Mouse (Mus musculus) stomach, postnatal 0 days (tissue): ENCODE measurements around the gene Kcnh2. TPM values are rescaled to one million over a fixed set of nuclear protein-coding genes. Genes with fewer than 3 reads are reported as not detected.
A peak's percentile ranks its signal among the peaks of the same experiment; 100 is the strongest.

Experiments
- ATAC-seq: fragments of 200-750 bp; cut with Nextera tagmentation; 2 replicates; pipeline ENCODE4 v1.8.0; 2017; ENCODE audit not compliant: low FRiP score, low TSS enrichment
- DNase-seq: peaks from one replicate; pipeline ENCODE4 v3.0.0-alpha.2; 2016; ENCODE audit warnings: low spot score
- H3K27ac ChIP-seq: fragments of 300-500 bp; sonication (generic); replicated peaks from 2 replicates; pipeline ENCODE4 v1.5.1; 2014; ENCODE audit warnings: mild to moderate bottlenecking, control low read depth
- H3K27me3 ChIP-seq: fragments of 300-500 bp; sonication (generic); 2 replicates; pipeline ENCODE4 v1.6.1; 2014; ENCODE audit warnings: low read length; ENCODE audit not compliant: control insufficient read depth, insufficient read depth
- H3K36me3 ChIP-seq: fragments of 300-500 bp; sonication (generic); 2 replicates; pipeline ENCODE4 v1.6.1; 2014; ENCODE audit warnings: low read length, mixed read lengths; ENCODE audit not compliant: control insufficient read depth, insufficient read depth
- H3K4me1 ChIP-seq: fragments of 300-500 bp; sonication (generic); replicated peaks from 2 replicates; pipeline ENCODE4 v1.6.1; 2014; ENCODE audit warnings: antibody characterized with exemption; ENCODE audit not compliant: control insufficient read depth, insufficient read depth
- H3K4me2 ChIP-seq: fragments of 300-500 bp; sonication (generic); replicated peaks from 2 replicates; pipeline ENCODE4 v1.6.1; 2014; ENCODE audit warnings: low read depth, mild to moderate bottlenecking, control low read depth, moderate library complexity
- H3K4me3 ChIP-seq: fragments of 300-500 bp; sonication (generic); 2 replicates; pipeline ENCODE4 v1.5.1; 2014; ENCODE audit warnings: low read depth, low read length, control low read depth
- H3K9ac ChIP-seq: fragments of 300-500 bp; sonication (generic); 2 replicates; pipeline ENCODE4 v1.6.1; 2014; ENCODE audit warnings: mild to moderate bottlenecking, low read length, control low read depth, mixed read lengths
- H3K9me3 ChIP-seq: fragments of 300-500 bp; sonication (generic); 2 replicates; pipeline ENCODE4 v1.6.1; 2016; ENCODE audit warnings: low read length; ENCODE audit not compliant: control insufficient read depth
- CTCF ChIP-seq: IDR thresholded peaks from 2 replicates; pipeline ENCODE4 v1.5.1; 2016; ENCODE audit warnings: antibody characterized with exemption, low read depth, mild to moderate bottlenecking, moderate library complexity
- EP300 ChIP-seq: optimal IDR thresholded peaks from 2 replicates; pipeline ENCODE3; 2016; ENCODE audit warnings: antibody characterized with exemption
- WGBS: fragments of 180-500 bp; shearing (Covaris S2); extraction: QIAGEN DNeasy Blood & Tissue Kit; methylation state at CpG from one replicate; pipeline ENCODE4 v1.1.7; 2014; 5-methylcytosine and 5-hydroxymethylcytosine counted together
- polyA plus RNA-seq: library from polyadenylated mRNA; unstranded; fragments of >200 nt; fragmentation: Nextera tagmentation; extraction: Ambion mirVana; gene quantifications from 2 replicates; pipeline ENCODE4 v1.2.1, GENCODE M21; 2015

Gene Kcnh2
- polyA plus RNA-seq, 1 experiment from 2014 or later = 3.7 TPM

GRCm38 (mm10) chr5:24279527-24279926, 71.9 kb downstream of the Kcnh2 start:
- no peaks in the 10 kb centered on the region for H3K36me3 ChIP-seq
- no peaks in the 10 kb centered on the region for H3K27me3 ChIP-seq
- no peak overlapping the region for H3K9ac ChIP-seq
- DNase-seq = no peak
- no peaks in the 10 kb centered on the region for H3K4me1 ChIP-seq
- WGBS = 76% methylated on average over 4 of the region's 4 CpGs
- H3K9me3 ChIP-seq = no peaks in the 10 kb centered on the region
- TF ChIP-seq EP300 (no peak), CTCF (no peak)
- H3K4me2 ChIP-seq = no peak overlapping the region
- H3K4me3 ChIP-seq = no peak overlapping the region
- H3K27ac ChIP-seq = no peak overlapping the region
- no peak for ATAC-seq

DNA sequence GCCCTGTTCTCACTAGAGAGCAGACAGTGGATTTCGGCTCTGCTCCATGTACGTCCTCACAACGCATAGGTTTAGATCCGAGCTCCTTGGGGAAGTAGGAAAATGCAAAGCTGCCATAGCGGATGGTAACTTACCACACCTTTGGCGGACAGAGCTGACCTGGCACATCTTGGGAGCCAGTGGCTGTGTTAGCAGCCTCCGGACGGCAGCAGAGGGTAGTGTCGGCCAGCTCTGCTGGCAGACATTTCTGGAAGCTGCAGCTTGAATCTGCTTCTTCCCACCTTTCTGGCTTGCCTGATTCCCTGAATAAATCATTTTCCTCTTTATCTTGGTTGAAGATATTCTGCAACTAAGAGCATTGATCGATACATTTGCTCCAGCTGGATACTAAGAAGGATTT, 73.2 kb downstream of the Kcnh2 start:
- DNase-seq = no peak
- ATAC-seq = no peak
- TF ChIP-seq EP300 = no peak
- no peak for TF ChIP-seq CTCF

DNA sequence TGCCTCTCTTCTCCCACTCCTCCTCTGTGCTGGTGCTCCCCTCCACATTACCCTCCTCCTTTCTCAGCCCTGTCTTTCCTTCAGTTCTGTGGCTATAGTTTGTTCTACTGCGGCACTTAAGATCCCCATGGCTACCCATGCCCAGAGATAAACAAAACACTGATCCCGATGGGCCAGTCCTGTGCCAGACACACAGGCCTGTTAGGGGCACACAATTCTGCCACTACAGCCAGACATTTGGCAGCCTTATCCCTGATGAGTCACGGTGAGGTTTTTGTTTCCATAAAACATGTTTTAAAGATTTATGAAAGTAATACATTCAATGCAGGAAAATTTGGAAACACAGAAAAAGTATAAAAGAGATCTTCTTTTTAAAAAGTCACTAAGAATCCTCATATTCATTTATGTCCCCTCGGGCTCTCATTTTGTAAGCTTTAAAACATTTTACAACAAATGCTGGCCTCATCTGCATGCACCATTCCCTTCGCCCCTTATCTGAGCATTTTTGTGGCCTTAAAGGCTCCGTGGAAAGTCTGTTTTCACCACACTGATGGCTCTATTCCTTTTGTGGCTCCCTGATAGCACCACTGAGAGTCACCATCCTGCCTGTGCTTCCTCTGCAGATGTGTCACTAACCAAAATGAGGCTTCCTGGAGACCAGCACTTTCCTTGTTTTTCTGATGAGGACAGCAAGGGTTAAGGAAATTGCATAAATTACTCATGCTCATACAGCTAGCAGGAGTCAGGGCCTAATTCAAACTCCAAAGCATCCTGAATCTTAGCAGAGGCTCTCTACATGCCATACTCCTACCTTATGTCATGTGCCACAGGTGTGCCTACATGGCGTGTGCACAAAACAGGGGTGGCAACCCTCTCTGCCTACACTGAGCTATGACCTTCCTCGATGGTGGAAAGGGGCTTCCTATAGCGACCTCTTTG, 77.5 kb downstream of the Kcnh2 start:
- ATAC-seq (peak; percentile 42; the same call in 1 of the 2 replicates), DNase-seq (no peak)
- H3K27ac ChIP-seq = no peak overlapping the region
- no peak for TF ChIP-seq EP300
- no peak for TF ChIP-seq CTCF
- no peaks in the 10 kb centered on the region for H3K36me3 ChIP-seq
- H3K27me3 ChIP-seq = no peaks in the 10 kb centered on the region
- no peaks in the 10 kb centered on the region for H3K4me1 ChIP-seq
- WGBS = 49% methylated on average over 9 of the region's 9 CpGs
- no peak overlapping the region for H3K4me3 ChIP-seq
- H3K9ac ChIP-seq = no peak overlapping the region
- no peaks in the 10 kb centered on the region for H3K9me3 ChIP-seq
- H3K4me2 ChIP-seq = no peak overlapping the region

More for the DNA sequence above, 73.2 kb downstream of the Kcnh2 start:
- no peak overlapping the region for H3K27ac ChIP-seq
- H3K4me1 ChIP-seq = no peaks in the 10 kb centered on the region
- H3K36me3 ChIP-seq = no peaks in the 10 kb centered on the region
- H3K9ac ChIP-seq = no peak overlapping the region
- no peak overlapping the region for H3K4me3 ChIP-seq
- no peaks in the 10 kb centered on the region for H3K27me3 ChIP-seq
- no peak overlapping the region for H3K4me2 ChIP-seq
- 75% methylated on average over 10 of the region's 10 CpGs for WGBS
- no peaks in the 10 kb centered on the region for H3K9me3 ChIP-seq

DNA sequence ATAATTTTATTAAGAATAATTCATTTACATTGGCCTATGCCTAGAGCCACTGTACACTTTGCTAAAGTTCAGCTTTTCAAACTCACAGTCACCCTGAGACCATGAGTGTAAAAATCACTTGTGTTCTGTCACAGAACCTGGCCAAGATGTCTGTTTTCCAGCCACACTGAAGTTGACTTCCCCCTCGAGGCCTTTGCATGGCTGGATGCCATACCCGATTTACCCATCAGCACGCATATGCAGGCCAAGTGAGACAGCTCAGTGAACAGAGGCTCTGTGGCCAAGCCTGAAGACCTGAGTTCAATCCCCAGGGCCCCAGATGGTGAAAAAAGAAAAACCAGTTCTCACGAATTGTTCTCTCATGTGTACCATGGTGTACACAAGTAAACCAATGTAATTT, 80.5 kb downstream of the Kcnh2 start:
- Histone ChIP-seq H3K9ac (no peak overlapping the region), H3K27ac (no peak overlapping the region), H3K4me1 (peaks cover 2% of the 10 kb centered on the region; the same call in 1 of the 2 replicates), H3K4me3 (no peak overlapping the region), H3K36me3 (no peaks in the 10 kb centered on the region), H3K27me3 (no peaks in the 10 kb centered on the region), H3K4me2 (no peak overlapping the region), H3K9me3 (no peaks in the 10 kb centered on the region)
- TF ChIP-seq EP300 (no peak), CTCF (no peak)
- ATAC-seq = no peak
- DNase-seq = no peak
- WGBS = 71% methylated on average over 4 of the region's 4 CpGs

Other genes starting within 250 kb of the Kcnh2 start
- 8.2 and 8.7 TPM in 2 replicates for gene Nupl2, start 186.6 kb downstream of the Kcnh2 start, polyA plus RNA-seq
- 3.1 and 3.2 TPM in 2 replicates for gene Nos3, start 13.2 kb upstream of the Kcnh2 start, polyA plus RNA-seq
- 4.1 and 5.8 TPM in 2 replicates for gene Atg9b, start 40.5 kb upstream of the Kcnh2 start, polyA plus RNA-seq
- 29.3 and 30.2 TPM in 2 replicates for gene Abcb8, start 42.1 kb upstream of the Kcnh2 start, polyA plus RNA-seq
- 0.10 TPM in 1 of 2 replicates, not detected in the other for gene Asic3, start 61.8 kb upstream of the Kcnh2 start, polyA plus RNA-seq
- gene Cdk5, start 71.9 kb upstream of the Kcnh2 start, polyA plus RNA-seq = 29.3 and 30.5 TPM in 2 replicates
- gene Slc4a2, start 72.2 kb upstream of the Kcnh2 start, polyA plus RNA-seq = 34.3 and 37.8 TPM in 2 replicates
- gene Fastk, start 93.7 kb upstream of the Kcnh2 start, polyA plus RNA-seq = 66.6 and 67.9 TPM in 2 replicates
- gene Tmub1, start 96.2 kb upstream of the Kcnh2 start, polyA plus RNA-seq = 20.9 and 21.1 TPM in 2 replicates
- gene Agap3, start 100.6 kb upstream of the Kcnh2 start, polyA plus RNA-seq = 21.9 and 26.5 TPM in 2 replicates
- 0.02 TPM in 1 of 2 replicates, not detected in the other for gene Gbx1, start 175.6 kb upstream of the Kcnh2 start, polyA plus RNA-seq
- 0.21 and 0.25 TPM in 2 replicates for gene Asb10, start 189.4 kb upstream of the Kcnh2 start, polyA plus RNA-seq
- 0.08 TPM in 1 of 2 replicates, not detected in the other for gene 4931409K22Rik, start 205.2 kb upstream of the Kcnh2 start, polyA plus RNA-seq
- 45.2 and 45.3 TPM in 2 replicates for gene Abcf2, start 225.9 kb upstream of the Kcnh2 start, polyA plus RNA-seq
- gene Chpf2, start 235.1 kb upstream of the Kcnh2 start, polyA plus RNA-seq = 18.2 and 19.2 TPM in 2 replicates